Mouse (Mus musculus) left cerebral cortex, postnatal 10 days (tissue): ENCODE data around the gene Nploc4. TPM values are rescaled to one million over a fixed set of nuclear protein-coding genes. Genes with fewer than 3 reads are reported as not detected.
"Not testable (repeated sequence)": the region's sequence is repeated elsewhere in the genome, so short reads cannot be mapped to it uniquely, and the experiment has no call there.

ENCODE experiments used
- DNase-seq, 2 experiments: peaks; one replicate each; pipeline ENCODE4 v3.0.0; 2021 to 2022; ENCODE audit warnings: low spot score in 2 of 2, mixed read lengths in 1 of 2; ENCODE audit errors: extremely low spot score in 1 of 2
- intact Hi-C: fragments of 180-260 bp; cut with DNase I; formaldehyde crosslinking; loops from one replicate; pipeline ENCODE4 v1.15.1; 2025
- total RNA-seq, 2 experiments: library from RNA; stranded (reverse); gene quantifications; 2 replicates each; pipeline ENCODE4 v1.2.3; 2021

Gene Nploc4
- total RNA-seq, 2 experiments from 2014 or later: 63.1 to 70.3 TPM

GRCm38 (mm10) chr11:120445475-120445874 is 8.0 kb upstream of the Nploc4 start:
- intact Hi-C loops: no loop called here
- DNase-seq: no peak

GRCm38 (mm10) chr11:120444106-120444505 is 6.6 kb upstream of the Nploc4 start:
- DNase-seq: no peak

GRCm38 (mm10) chr11:120442765-120443280 is 5.3 kb upstream of the Nploc4 start:
- no peak for DNase-seq
- intact Hi-C loops: no loop called here

More at GRCm38 (mm10) chr11:120444106-120444505, 6.6 kb upstream of the Nploc4 start:
- intact Hi-C loops: no loop called here

GRCm38 (mm10) chr11:120442344-120442743 is 4.8 kb upstream of the Nploc4 start, which contains the start of gene Tspan10:
Tspan10 (plus strand) TSS chr11:120442644.
- DNase-seq: no peak
- intact Hi-C loops: no loop called here

- DNase-seq: no peak
- intact Hi-C loops: no loop called here
Measured at GRCm38 (mm10) chr11:120437857-120438385, 413 bp upstream of the Nploc4 start.

GRCm38 (mm10) chr11:120426727-120427126 is 10.8 kb downstream of the Nploc4 start:
- intact Hi-C loops: no loop called here
- DNase-seq: no peak

- intact Hi-C loops: no loop called here
- peak; percentile 20 to 52 for DNase-seq
Measured at GRCm38 (mm10) chr11:120423569-120424295, 13.8 kb downstream of the Nploc4 start.

- DNase-seq: no peak
- intact Hi-C loops: no loop called here
Measured at GRCm38 (mm10) chr11:120422651-120423568, 14.6 kb downstream of the Nploc4 start.

GRCm38 (mm10) chr11:120418592-120418991 is 18.9 kb downstream of the Nploc4 start:
- no peak for DNase-seq
- intact Hi-C loops: no loop called here

- intact Hi-C loops: no loop called here
- no peak for DNase-seq
Measured at GRCm38 (mm10) chr11:120417852-120418251, 19.7 kb downstream of the Nploc4 start.

GRCm38 (mm10) chr11:120413621-120414020 is 23.9 kb downstream of the Nploc4 start:
- intact Hi-C loops, DNase-seq: not testable (repeated sequence)

GRCm38 (mm10) chr11:120406445-120406844 is 31.1 kb downstream of the Nploc4 start:
- intact Hi-C loops: no loop called here
- no peak for DNase-seq

- intact Hi-C loops: no loop called here
- no peak for DNase-seq
Measured at GRCm38 (mm10) chr11:120405867-120406266, 31.6 kb downstream of the Nploc4 start.

- intact Hi-C loops: no loop called here
- DNase-seq: no peak
Measured at GRCm38 (mm10) chr11:120404814-120405213, 32.7 kb downstream of the Nploc4 start.

GRCm38 (mm10) chr11:120399319-120399718 is 38.2 kb downstream of the Nploc4 start:
- intact Hi-C loops: no loop called here

GRCm38 (mm10) chr11:120397602-120398001 is 39.9 kb downstream of the Nploc4 start:
- intact Hi-C loops: no loop called here
- DNase-seq: no peak

More at GRCm38 (mm10) chr11:120399319-120399718, 38.2 kb downstream of the Nploc4 start:
- DNase-seq: no peak

- intact Hi-C loops: no loop called here
- no peak for DNase-seq
Measured at GRCm38 (mm10) chr11:120395661-120396060, 41.8 kb downstream of the Nploc4 start.

GRCm38 (mm10) chr11:120388580-120388979 is 48.9 kb downstream of the Nploc4 start:
- DNase-seq: no peak
- intact Hi-C loops: no loop called here

GRCm38 (mm10) chr11:120387157-120387556 is 50.4 kb downstream of the Nploc4 start:
- intact Hi-C loops: no loop called here
- no peak for DNase-seq
